Mouse (Mus musculus) G1E (cell line): ENCODE results near the gene Htra2.

Source experiments
- CTCF ChIP-seq: IDR thresholded peaks from 2 replicates; pipeline ENCODE4 v1.5.1; 2012; ENCODE audit warnings: low read depth, low read length, inconsistent platforms, mixed read lengths
- GATA1 ChIP-seq: IDR thresholded peaks from 2 replicates; pipeline ENCODE4 v1.6.1; 2012; ENCODE audit warnings: borderline replicate concordance, low read length, inconsistent platforms, mixed read lengths
- GATA2 ChIP-seq: IDR thresholded peaks from 2 replicates; pipeline ENCODE4 v1.6.1; 2012; ENCODE audit warnings: low read depth, low read length, inconsistent platforms, borderline replicate concordance

DNA sequence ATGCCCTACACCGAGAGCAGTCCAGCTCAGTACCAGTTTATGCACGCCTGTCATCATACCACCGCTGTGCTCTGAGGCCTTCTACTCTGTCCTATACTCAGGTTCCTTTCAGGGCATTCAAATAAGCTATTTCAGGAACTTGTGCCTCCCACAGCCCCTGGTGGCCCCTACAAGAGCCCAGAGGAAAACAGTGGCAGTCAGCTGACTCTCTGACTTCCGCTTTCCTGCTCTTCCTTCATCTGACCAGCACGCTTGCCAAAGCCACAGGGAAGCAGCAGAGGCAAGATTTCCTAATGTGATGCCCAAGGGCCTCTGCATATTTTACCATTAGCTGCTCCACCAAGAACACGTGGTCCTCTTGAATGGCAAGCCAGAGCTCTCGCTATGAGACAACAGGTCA, 50.2 kb downstream of the Htra2 start:
- TF ChIP-seq GATA2 (no peak), GATA1 (no peak), CTCF (no peak)
